Mouse (Mus musculus): Measurements from ENCODE around the gene Ahcyl2. TPM values are rescaled to one million over a fixed set of nuclear protein-coding genes. Genes with fewer than 3 reads are reported as not detected.

The Ahcyl2 gene
- polyA plus RNA-seq, 1 experiment: 69.7 TPM

DNA sequence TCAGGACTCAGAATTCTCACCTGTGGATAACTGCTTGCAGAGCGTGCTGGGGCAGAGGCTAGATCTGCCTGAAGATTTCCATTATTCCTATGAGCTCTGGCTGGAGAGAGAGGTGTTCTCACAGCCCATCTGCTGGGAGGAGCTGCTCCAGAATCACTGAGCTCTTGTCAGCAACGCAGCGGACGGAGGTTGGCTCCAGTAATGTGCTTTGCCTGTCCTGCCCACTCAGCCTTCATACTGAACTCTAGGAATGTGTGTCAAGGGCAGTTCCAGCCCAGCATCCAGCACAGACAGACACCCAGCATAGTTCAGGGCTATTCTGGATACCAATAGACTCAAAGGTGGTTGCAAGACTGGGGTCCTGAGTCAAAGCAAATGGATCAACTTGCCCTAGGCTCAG, 188.9 kb downstream of the Ahcyl2 start:
- 87% methylated on average over 4 of the region's 4 CpGs for WGBS
- Histone ChIP-seq H3K4me3 (replicated peaks; ENCODE audit: extremely low read depth, low read depth, low read length) (no peak overlapping the region), H3K4me1 (ENCODE audit: control insufficient read depth, insufficient read depth, low read length) (peaks cover 3% of the 10 kb centered on the region; the same call in 1 of the 2 replicates)
- DNase-seq: no peak
- TF ChIP-seq CTCF (IDR thresholded peaks at IDR 0.05; ENCODE audit: insufficient read depth, low read length) (no peak), POLR2A (IDR thresholded peaks at IDR 0.05; ENCODE audit: borderline replicate concordance, extremely low read depth, low read depth, low read length) (no peak)

DNA sequence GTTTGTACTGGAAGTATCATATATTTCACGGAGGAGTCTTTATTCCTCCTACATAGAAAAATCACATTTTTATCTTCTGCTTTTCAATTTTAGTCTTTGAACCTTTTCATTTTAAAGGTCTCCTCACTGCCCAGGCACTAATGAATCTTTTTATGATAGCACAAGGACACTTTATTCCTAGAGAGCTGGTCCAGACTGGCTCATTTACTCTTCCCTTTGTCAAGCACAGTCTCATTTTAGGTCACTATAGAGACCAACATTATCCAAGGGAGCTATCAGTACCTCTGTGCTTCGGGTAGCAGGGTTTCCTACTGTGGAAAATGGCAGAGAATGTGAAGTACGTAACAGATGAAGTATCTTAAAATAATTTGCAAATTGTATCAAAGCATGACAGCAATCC, 190.9 kb downstream of the Ahcyl2 start:
- 81% methylated on average over 3 of the region's 3 CpGs for WGBS
- no peak for DNase-seq
- Histone ChIP-seq H3K4me3 (replicated peaks; ENCODE audit: extremely low read depth, low read depth, low read length) (no peak overlapping the region), H3K4me1 (ENCODE audit: control insufficient read depth, insufficient read depth, low read length) (no peaks in the 10 kb centered on the region)
- TF ChIP-seq CTCF (IDR thresholded peaks at IDR 0.05; ENCODE audit: insufficient read depth, low read length) (no peak), POLR2A (IDR thresholded peaks at IDR 0.05; ENCODE audit: borderline replicate concordance, extremely low read depth, low read depth, low read length) (no peak)

DNA sequence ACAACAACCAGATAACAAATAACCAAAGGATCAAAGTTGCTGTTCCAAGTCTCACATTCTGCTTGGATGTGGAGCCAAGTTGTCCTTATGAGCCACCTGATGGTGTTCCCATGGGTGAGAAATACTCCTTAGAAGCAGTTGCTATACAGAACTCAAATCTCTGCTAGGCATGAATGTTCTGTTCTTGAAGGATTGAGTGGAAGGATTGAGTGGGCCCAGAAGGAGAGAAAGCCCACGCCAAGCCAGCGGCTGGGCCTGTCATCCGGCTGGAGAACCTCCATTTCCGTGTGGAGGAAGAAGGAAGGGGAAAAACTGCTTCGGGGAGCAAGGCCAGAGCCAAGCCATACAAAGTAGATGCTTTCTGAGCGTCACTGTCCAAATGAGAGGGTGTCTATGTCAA, 193.3 kb downstream of the Ahcyl2 start:
- no peak for DNase-seq
- 93% methylated on average over 6 of the region's 6 CpGs for WGBS
- Histone ChIP-seq H3K4me3 (replicated peaks; ENCODE audit: extremely low read depth, low read depth, low read length) (no peak overlapping the region), H3K4me1 (ENCODE audit: control insufficient read depth, insufficient read depth, low read length) (no peaks in the 10 kb centered on the region)
- TF ChIP-seq CTCF (IDR thresholded peaks at IDR 0.05; ENCODE audit: insufficient read depth, low read length): no peak

Other genes starting within 250 kb of the Ahcyl2 start
- gene Irf5, start 241.4 kb upstream of the Ahcyl2 start, polyA plus RNA-seq (2012; rRNA removed): 35.2 and 36.6 TPM in 2 replicates
- 36.9 and 42.4 TPM in 2 replicates for gene Tnpo3, start 158.1 kb upstream of the Ahcyl2 start, polyA plus RNA-seq (2012; rRNA removed)
- 2.6 and 2.7 TPM in 2 replicates for gene Tspan33, start 73.8 kb upstream of the Ahcyl2 start, polyA plus RNA-seq (2012; rRNA removed)
- 36.3 and 41.2 TPM in 2 replicates for gene Smo, start 32.5 kb upstream of the Ahcyl2 start, polyA plus RNA-seq (2012; rRNA removed)
- gene Strip2, start 149.0 kb downstream of the Ahcyl2 start, polyA plus RNA-seq (2012; rRNA removed): 0.79 and 0.89 TPM in 2 replicates

All from lung, adult 2 months (tissue).